Mouse (Mus musculus) kidney, adult 18-20 months (tissue): ENCODE measurements around the gene Fbxo17.
"Not testable (repeated sequence)": the region's sequence is repeated elsewhere in the genome, so short reads cannot be mapped to it uniquely, and the experiment has no call there.

ENCODE experiments used
- DNase-seq: peaks from one replicate; pipeline ENCODE4 v3.0.0; 2021

Gene Fbxo17

GRCm38 (mm10) chr7:28716590-28717281, at the start of gene Fbxo17:
Gene Fbxo17, plus strand, starts transcription at chr7:28716804.
- DNase-seq: peak; percentile 48

DNA sequence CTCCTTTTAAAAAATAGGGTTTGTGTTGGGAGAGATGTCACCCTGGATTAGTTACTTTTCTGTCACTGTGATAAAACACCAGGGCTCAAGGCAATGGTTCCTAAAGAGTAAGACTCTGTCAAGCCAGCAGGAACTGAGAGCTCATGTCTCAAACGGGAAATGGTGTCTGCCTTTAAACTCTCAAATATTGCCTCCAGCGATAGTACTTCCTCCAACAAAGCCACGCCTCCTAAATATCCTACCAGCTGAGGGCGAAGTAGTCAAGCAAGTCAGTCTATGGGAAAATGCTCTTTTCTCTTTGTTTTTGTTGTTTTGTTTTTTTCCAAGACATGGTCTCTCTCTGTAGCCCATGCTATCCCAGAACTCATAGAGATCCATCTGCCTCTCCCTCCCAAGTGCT, 45.4 kb upstream of the Fbxo17 start:
- no peak for DNase-seq

- DNase-seq: no peak
Measured at GRCm38 (mm10) chr7:28672276-28672675, 44.3 kb upstream of the Fbxo17 start.

DNA sequence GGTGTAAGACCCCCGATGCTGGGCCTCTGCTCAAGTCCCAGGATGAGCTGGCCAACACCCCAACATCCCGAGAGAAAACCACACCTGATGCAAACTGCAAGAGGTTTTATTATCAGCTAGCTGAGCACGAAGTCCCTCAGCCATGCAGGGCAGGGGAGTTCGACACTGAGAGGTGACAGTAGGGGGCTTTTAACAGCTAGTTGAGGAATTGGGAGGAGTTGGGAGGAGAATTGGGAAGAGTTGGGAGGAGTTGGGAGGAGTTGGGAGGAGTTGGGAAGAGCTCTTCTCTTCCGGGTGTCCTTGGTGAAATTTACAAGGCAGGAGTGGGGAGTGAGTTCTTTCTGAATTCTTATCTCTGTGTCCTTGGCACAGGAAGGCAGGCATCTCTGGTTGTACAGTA, 43.8 kb upstream of the Fbxo17 start:
- DNase-seq: not testable (repeated sequence)

DNA sequence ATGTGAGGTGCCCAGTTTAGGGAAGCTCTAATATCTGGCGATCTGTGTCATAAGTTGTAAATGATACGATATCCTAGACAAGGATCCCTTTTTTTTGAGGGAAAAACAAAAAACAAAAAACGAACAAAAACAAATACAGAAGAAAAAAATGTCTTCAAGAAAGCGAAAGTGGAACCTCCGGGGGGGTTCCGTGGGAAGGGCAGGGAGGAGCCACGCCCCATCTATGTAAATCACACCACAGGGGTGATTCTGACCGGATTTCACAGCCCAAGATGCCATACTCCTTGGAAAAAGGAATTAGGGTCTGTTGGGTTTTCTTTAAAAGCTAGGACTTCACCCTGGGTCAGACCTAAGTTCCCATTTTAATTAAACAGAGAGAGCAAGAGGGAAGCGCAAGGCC, 41.6 kb upstream of the Fbxo17 start:
- DNase-seq: no peak

GRCm38 (mm10) chr7:28675746-28676145, 40.9 kb upstream of the Fbxo17 start:
- DNase-seq: peak; percentile 7

- no peak for DNase-seq
Measured at GRCm38 (mm10) chr7:28676811-28677541, 39.6 kb upstream of the Fbxo17 start.

DNA sequence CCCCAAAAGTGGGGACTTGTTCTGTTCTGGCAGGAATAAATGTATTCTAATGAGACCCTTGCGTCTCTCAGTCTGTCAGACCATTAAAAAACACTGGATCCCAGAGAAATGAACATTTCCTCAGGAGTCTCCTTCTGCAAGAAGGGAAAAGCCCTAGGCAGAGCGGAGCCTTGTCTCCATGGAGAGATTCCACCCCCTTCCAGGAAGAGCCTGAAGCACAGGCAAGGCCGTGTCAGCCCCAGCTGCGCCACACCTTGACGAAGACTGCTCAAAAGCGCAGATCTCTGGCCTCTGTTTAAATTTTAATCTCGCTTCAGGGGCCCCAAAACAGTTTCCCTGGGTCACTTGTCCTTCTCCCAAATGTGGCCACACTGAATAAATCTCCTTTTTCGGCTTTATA, 39.0 kb upstream of the Fbxo17 start:
- DNase-seq: no peak

DNA sequence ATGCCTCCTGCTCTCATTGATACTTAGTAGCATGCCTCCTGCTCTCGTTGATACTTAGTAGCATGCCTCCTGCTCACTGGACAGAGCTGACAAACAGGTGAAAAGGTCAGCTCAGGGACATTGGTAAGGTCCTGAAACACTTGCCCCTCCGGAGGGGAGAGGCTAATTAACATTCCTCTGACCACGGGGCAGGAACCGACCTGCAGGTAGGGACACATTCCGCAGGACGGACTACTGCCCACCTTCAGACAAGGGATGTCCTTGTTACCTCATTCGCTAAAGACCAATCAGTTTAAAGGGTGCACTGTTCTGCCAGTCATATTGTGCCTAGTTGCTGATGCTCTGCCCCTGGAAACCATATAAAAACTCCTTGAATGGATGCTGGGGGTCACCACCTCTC, 25.5 kb upstream of the Fbxo17 start:
- DNase-seq: no peak

GRCm38 (mm10) chr7:28692545-28693320, 23.9 kb upstream of the Fbxo17 start, which contains the start of gene Fbxo27:
Gene Fbxo27, plus strand, starts transcription at chr7:28692849.
- no peak for DNase-seq

DNA sequence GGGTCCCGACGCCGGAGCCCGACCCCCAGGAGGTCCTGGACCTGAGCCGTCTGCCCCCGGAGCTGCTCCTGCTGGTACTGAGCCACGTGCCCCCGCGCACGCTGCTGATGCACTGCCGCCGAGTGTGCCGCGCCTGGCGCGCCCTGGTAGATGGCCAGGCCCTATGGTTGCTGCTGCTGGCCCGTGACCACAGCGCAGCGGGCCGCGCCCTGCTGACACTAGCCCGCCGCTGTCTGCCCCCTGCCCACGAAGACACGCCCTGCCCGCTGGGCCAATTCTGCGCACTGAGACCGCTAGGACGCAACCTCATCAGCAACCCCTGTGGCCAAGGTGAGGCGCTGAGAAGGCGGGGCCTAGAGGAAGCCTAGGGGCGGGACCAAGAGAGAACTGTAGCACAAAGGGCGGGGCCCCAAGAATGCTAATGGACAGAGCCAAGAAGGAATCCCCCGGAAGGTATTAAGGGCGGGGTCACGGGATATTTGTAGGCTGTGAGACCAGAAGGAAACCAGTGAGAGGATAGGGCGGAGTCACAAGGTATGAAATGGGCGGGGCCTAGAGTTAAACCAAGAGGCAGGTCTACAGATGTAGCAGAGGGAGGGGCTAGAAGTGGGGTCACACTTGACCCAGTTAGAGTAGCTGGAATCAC, 23.2 kb upstream of the Fbxo17 start:
- peak; percentile 65 for DNase-seq

- no peak for DNase-seq
Measured at GRCm38 (mm10) chr7:28694423-28694822, 22.2 kb upstream of the Fbxo17 start.

- no peak for DNase-seq
Measured at GRCm38 (mm10) chr7:28694966-28695511, 21.6 kb upstream of the Fbxo17 start.

DNA sequence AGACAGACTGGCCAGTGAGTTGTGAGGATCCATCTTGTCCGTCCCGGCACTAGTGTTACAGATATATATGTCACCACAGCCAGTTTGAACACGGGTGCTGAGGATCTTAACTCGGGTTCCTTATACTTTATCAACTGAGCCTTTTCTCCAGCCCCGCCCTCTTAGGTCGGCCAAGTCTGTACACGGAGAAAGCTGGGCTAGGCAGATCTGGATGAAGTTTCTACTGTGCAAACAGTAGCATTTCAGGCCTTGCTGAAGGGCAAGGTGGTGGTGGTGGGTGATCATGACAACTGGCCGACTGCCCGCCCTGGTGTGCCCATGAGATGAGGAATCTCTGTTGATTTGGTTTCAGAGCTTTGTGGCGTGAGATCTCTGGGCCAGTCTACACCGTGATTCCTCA, 19.3 kb upstream of the Fbxo17 start:
- no peak for DNase-seq

DNA sequence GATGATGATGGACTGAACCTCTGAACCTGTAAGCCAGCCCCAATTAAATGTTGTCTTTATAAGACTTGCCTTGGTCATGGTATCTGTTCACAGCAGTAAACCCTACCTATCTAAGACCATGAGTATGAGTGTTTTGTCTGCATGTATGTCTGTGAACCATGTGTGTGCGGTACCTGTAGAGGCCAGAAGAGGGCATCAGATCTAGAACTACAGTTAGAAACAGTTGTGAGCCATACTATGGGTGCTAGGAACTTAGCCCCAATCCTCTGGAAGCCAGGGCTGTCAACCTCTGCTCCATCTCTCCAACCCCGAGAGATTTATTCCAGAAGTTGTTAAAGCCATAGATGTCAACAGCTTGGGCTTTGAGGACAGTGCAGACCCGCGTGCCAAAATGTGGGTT, 16.3 kb upstream of the Fbxo17 start:
- no peak for DNase-seq

- not testable (repeated sequence) for DNase-seq
Measured at GRCm38 (mm10) chr7:28701306-28701705, 15.3 kb upstream of the Fbxo17 start.

GRCm38 (mm10) chr7:28702601-28703143, 13.9 kb upstream of the Fbxo17 start:
- DNase-seq: no peak

DNA sequence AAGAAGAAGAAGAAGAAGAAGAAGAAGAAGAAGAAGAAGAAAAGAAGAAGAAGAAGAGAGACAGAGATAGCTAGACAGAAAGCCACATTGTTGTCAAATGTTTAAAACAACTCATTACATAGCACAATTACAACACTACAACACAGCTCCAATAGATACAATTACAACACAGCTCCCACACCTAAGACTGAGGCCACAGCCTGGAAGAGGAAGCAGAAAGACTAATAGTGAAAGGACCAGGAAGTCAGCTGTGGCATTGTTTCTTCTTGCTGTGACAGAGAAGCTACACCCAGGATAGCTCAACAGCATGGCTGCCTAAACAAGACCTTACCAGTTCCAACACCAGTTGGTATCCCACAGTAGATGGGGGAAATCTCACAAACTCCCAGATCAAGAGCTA, 7.2 kb upstream of the Fbxo17 start:
- no peak for DNase-seq

GRCm38 (mm10) chr7:28710962-28711361, 5.6 kb upstream of the Fbxo17 start:
- DNase-seq: no peak

DNA sequence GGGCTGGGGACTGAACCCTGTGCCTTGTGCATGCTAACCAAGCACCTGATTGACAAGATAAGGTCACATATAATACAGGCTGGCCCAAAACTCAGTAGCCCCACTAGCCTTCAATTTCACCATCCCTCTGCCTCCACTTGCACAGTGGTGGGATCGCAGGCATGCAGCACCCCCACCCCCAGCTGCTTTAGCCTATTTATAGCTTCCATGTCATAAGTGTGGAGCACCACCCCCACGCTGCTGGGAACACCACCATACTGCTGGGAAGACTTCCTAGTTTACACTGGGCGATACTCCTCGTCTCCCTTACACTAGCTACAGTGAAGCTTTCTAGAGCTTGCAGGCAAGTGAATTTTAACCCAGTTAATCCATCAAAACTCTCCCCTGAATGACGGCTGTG, 1.9 kb upstream of the Fbxo17 start:
- DNase-seq: no peak

DNA sequence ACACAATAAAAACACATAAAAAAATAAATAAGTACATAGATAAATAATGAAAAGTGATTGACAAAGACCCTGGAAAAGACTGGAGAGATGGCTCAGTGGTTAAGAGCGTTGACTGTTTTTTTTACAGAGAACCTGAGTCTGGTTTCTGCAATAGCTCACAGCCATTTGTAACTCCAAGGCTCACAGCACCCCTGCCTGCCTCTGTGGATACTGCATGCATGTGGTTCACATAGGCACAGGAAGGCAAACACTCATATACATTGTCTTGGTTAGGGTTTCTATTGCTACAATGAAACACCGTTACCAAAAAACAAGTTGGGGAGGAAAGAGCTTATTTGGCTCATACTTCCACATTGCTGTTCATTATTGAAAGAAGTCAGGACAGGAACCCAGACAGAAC, 1.0 kb upstream of the Fbxo17 start:
- DNase-seq: no peak

DNA sequence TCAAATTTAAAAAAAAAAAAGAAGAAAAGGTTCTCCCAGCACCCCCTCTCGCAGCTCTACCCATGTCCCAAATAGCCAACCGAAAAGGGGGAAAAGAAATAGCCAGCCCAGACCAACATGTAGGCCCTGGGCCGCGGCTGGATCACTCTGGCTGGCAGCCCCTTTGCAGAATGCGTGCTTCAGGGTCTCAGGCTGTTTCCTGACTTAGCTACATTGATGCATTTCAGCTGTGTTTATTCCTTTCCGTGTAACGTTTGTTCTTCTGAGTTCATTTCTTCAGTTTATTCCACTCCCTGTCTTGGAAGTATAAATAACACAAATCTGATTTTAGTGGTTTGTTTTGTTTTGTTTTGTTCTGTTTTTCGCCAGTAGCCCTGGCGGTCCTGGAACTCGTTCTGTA, 1.1 kb downstream of the Fbxo17 start:
- DNase-seq: no peak

GRCm38 (mm10) chr7:28719159-28719558, 2.6 kb downstream of the Fbxo17 start:
- DNase-seq: no peak
